Mouse (Mus musculus): ENCODE measurements around the gene Hist1h1a. TPM values are rescaled to one million over a fixed set of nuclear protein-coding genes. Genes with fewer than 3 reads are reported as not detected.

Gene Hist1h1a
- polyA plus RNA-seq, 1 experiment from 2014 or later, result 4.0 TPM

DNA sequence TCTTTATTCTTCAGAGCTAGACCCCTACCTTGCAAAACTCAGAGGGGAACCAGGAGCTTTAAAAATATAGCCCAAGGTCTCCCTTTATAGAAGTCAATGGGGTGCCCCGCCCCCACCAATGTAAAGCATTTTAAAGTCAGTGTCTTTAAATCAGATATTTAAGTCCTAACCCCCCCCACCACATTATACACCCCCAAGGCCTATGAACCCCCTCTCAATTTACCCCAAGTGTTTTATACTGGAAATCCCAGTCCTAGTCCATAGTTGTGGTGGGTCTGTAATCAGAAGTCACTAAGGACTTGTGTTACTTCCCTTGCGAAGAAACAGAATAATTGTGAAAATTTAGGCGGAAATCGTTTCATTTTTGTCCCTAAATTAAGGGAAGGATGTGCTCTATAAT, 25.4 kb upstream of the Hist1h1a start:
- no peaks in the 10 kb centered on the region for H3K9me3 ChIP-seq (replicated peaks)
- no peak for DNase-seq (ENCODE audit: low spot score)
- peak overlapping the region; percentile 64 for H3K4me3 ChIP-seq
- H3K4me1 ChIP-seq, result peaks cover 15% of the 10 kb centered on the region
- H3K27me3 ChIP-seq (ENCODE audit: low read depth, poor library complexity, severe bottlenecking), result no peaks in the 10 kb centered on the region
- H3K27ac ChIP-seq, result peak overlapping the region; percentile 96
- no peaks in the 10 kb centered on the region for H3K36me3 ChIP-seq
- 24% methylated on average over 4 of the region's 4 CpGs for WGBS

DNA sequence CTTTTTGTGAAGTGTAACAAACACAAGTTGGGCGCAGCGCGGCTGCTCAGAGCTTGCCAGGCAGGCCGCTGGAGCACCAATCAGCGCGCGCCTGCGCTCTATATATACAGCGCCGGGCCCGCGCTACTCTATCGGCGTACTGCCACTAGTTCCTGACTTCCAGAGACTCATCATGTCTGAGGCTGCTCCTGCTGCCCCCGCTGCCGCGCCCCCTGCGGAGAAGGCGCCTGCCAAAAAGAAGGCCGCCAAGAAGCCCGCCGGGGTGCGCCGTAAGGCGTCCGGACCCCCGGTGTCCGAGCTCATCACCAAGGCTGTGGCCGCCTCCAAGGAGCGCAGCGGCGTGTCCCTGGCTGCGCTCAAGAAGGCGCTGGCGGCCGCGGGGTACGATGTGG, 24.8 kb upstream of the Hist1h1a start, which contains the start of gene Hist1h1c:
TSS of gene Hist1h1c (plus strand) at position 132 of the 392 bp plus-strand sequence.
- DNase-seq (ENCODE audit: low spot score), result peak; percentile 93
- WGBS, result under 1% methylated on average over 38 of the region's 38 CpGs
- Histone ChIP-seq H3K9me3 (replicated peaks) (no peaks in the 10 kb centered on the region), H3K4me3 (peak within 1 kb of the TSS; percentile 64), H3K27me3 (ENCODE audit: low read depth, poor library complexity, severe bottlenecking) (no peaks in the 10 kb centered on the region), H3K27ac (peak within 1 kb of the TSS; percentile 96), H3K4me1 (peaks cover 15% of the 10 kb centered on the region), H3K36me3 (no peaks in the 10 kb centered on the region)

DNA sequence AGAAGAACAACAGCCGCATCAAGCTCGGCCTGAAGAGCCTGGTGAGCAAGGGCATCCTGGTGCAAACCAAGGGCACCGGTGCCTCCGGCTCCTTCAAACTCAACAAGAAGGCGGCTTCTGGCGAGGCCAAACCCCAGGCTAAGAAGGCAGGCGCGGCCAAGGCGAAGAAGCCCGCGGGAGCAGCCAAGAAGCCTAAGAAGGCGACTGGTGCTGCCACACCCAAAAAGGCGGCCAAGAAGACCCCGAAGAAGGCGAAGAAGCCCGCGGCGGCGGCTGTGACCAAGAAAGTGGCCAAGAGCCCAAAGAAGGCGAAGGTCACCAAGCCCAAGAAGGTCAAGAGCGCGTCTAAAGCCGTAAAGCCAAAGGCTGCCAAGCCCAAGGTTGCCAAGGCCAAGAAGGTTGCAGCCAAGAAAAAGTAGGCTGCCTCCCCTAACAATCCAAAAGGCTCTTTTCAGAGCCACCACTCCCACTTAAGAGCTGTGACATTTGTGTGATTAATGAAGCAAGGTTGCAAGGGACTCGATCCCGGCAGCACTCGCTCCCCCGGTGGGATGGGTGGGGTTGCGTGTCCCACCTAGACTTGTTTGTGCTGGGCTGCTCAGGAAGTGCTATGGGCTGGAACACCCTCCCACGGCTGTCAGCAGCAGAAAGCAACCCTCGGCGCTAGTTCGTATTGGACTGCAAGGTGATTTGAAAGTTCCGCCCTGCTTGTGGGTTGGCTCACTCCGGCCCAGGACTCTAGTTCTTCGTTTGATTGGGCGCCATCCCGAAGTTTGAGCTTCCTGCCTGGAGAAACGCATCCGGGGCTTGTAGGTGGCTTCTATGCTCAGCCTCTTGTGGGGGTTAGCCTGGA, 24.2 kb upstream of the Hist1h1a start:
- DNase-seq (ENCODE audit: low spot score), result peak; percentile 92
- Histone ChIP-seq H3K4me1 (peaks cover 16% of the 10 kb centered on the region), H3K36me3 (no peaks in the 10 kb centered on the region), H3K27ac (peak overlapping the region; percentile 96), H3K9me3 (replicated peaks) (no peaks in the 10 kb centered on the region), H3K27me3 (ENCODE audit: low read depth, poor library complexity, severe bottlenecking) (no peaks in the 10 kb centered on the region), H3K4me3 (peak overlapping the region; percentile 64)
- WGBS, result under 1% methylated on average over 39 of the region's 39 CpGs

DNA sequence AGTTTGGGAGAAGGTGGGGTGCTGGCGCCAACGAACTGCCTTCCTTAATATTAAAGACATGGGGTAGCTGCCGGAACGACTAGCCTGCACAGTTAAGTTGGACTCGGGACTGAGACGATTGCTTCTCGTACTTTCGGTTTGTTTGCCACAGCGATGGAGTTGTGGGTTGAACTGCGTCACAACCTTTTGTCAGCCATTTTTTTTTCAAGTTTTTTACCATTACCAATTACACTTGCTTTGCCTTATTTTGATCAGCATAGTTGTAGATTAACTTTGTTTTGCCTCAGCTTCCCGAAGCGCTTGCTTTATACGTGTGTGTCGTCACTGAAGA, 23.6 kb upstream of the Hist1h1a start:
- Histone ChIP-seq H3K9me3 (replicated peaks) (no peaks in the 10 kb centered on the region), H3K4me3 (peak overlapping the region; percentile 64), H3K27me3 (ENCODE audit: low read depth, poor library complexity, severe bottlenecking) (no peaks in the 10 kb centered on the region), H3K27ac (peak overlapping the region; percentile 96), H3K36me3 (no peaks in the 10 kb centered on the region), H3K4me1 (peaks cover 19% of the 10 kb centered on the region)
- no peak for DNase-seq (ENCODE audit: low spot score)
- WGBS, result 1% methylated on average over 14 of the region's 14 CpGs

DNA sequence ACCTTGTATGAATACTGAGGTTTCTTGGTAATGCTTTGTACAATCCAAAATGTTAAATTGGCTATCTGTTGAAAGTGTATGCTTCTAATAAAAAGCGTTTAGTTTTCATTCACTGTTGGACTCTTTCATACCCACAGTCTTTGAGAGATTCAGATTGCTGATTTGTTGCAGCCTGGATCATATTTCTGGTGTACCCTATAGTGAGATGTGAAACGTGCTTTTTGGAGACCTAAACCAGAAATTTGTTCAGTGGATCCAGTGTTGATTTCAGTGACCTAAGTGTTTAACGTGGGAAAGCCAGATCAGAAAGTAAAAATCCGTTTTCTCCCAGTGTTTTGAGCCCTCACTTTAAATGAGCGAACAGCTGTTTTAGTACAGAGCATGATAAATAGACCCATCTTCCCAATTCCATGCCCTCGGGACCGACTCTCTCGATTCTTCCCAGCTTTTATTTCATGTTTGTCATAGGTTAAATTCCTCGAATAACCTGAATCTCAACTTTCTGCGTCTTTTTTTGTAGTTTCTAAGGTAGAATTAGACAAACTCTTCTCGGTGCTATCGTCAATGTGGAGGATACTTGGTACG, 23.1 kb upstream of the Hist1h1a start:
- Histone ChIP-seq H3K4me1 (peaks cover 19% of the 10 kb centered on the region), H3K4me3 (peak overlapping the region; percentile 64), H3K36me3 (no peaks in the 10 kb centered on the region), H3K27ac (peak overlapping the region; percentile 96), H3K9me3 (replicated peaks) (no peaks in the 10 kb centered on the region), H3K27me3 (ENCODE audit: low read depth, poor library complexity, severe bottlenecking) (no peaks in the 10 kb centered on the region)
- no peak for DNase-seq (ENCODE audit: low spot score)
- WGBS, result 30% methylated on average over 13 of the region's 13 CpGs

DNA sequence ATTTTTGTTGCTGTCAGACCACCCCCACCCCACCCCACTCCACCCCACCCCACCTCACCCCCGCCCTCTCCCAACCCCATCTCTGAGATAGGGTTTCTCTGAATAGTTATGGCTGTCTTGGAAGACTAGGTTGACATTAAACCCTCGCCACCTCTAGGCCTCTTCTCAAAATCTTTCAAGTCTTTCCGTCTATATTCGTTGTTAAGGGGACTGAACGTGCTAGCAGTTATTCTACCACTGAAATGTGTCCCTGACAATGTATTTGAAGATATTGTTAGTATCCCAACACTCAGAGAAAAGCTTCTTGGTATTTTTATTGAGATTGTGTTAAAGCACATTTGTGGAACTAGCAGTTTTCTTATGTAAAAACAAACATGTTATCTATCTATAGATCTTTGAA, 22.6 kb upstream of the Hist1h1a start:
- Histone ChIP-seq H3K4me1 (peaks cover 19% of the 10 kb centered on the region), H3K9me3 (replicated peaks) (no peaks in the 10 kb centered on the region), H3K4me3 (peak overlapping the region; percentile 64), H3K27ac (peak overlapping the region; percentile 96), H3K36me3 (no peaks in the 10 kb centered on the region), H3K27me3 (ENCODE audit: low read depth, poor library complexity, severe bottlenecking) (no peaks in the 10 kb centered on the region)
- WGBS, result 65% methylated on average over 5 of the region's 5 CpGs
- no peak for DNase-seq (ENCODE audit: low spot score)

DNA sequence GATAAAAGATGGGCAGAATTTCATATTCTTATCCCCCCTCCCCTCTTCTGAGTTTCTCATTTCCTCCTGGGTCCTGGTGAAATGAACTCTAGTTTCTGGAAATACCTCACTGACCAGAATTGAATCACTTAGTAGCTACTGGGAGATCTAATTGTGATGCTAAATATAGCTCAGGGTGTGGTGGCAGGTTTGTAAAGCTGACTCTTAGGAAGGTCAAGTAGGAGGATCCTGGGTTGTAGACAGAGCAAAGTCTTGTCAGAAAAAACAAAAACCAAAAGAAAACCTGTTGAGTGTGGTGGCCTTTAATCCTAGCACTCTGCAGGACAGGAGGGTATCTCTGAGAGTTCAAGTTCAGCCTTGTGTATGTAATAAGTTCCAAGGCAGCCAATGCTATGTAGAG, 21.5 kb upstream of the Hist1h1a start:
- H3K27ac ChIP-seq, result peak overlapping the region; percentile 48
- no peak for DNase-seq (ENCODE audit: low spot score)
- no peaks in the 10 kb centered on the region for H3K9me3 ChIP-seq (replicated peaks)
- peaks cover 20% of the 10 kb centered on the region for H3K4me1 ChIP-seq
- no peaks in the 10 kb centered on the region for H3K27me3 ChIP-seq (ENCODE audit: low read depth, poor library complexity, severe bottlenecking)
- no peaks in the 10 kb centered on the region for H3K36me3 ChIP-seq
- H3K4me3 ChIP-seq, result no peak overlapping the region

DNA sequence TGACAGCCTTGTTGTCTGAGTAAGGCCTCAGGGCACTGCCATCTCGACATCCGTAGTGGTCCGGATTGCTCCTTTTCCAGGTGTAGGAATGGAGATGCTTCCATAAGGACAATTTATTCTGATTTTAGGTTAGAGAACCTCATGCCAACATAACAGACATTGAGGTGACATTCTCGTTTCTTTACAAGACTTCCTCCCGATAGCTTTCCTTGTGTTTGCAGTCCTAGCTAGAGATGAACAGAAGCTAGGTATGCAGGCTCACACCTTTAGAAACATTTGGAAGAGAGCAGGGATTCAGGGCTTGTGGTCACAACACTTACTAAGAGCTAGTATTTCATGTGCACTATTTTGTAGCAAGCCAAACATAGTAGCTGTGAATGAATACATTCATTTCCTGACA, 20.3 kb upstream of the Hist1h1a start:
- no peaks in the 10 kb centered on the region for H3K9me3 ChIP-seq (replicated peaks)
- DNase-seq (ENCODE audit: low spot score), result no peak
- H3K4me1 ChIP-seq, result peaks cover 25% of the 10 kb centered on the region
- no peak overlapping the region for H3K4me3 ChIP-seq
- peak overlapping the region; percentile 58 for H3K27ac ChIP-seq
- no peaks in the 10 kb centered on the region for H3K27me3 ChIP-seq (ENCODE audit: low read depth, poor library complexity, severe bottlenecking)
- no peaks in the 10 kb centered on the region for H3K36me3 ChIP-seq
- 83% methylated on average over 5 of the region's 5 CpGs for WGBS

DNA sequence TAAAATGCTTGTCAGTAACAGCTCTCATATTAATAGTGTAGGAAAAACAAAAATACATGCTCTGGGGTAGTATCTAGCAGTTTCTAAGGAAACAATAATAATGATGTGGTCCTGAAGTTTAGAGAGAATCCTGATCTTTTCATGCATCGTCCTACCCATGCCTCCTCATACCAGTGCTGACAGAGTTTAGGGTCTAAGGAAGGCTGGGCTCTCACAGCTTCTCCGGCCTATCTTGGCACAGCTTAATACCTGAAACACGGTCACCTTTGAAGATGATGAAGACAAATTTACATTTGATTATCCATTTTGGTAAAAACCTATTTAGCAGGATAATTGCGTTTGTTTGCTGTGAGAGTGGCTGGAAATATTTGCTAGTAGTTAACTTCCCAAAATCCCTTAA, 19.5 kb upstream of the Hist1h1a start:
- no peaks in the 10 kb centered on the region for H3K36me3 ChIP-seq
- H3K9me3 ChIP-seq (replicated peaks), result no peaks in the 10 kb centered on the region
- 53% methylated on average over 4 of the region's 4 CpGs for WGBS
- no peaks in the 10 kb centered on the region for H3K27me3 ChIP-seq (ENCODE audit: low read depth, poor library complexity, severe bottlenecking)
- H3K27ac ChIP-seq, result peak overlapping the region; percentile 98
- peaks cover 31% of the 10 kb centered on the region for H3K4me1 ChIP-seq
- peak overlapping the region; percentile 59 for H3K4me3 ChIP-seq
- DNase-seq (ENCODE audit: low spot score), result no peak

DNA sequence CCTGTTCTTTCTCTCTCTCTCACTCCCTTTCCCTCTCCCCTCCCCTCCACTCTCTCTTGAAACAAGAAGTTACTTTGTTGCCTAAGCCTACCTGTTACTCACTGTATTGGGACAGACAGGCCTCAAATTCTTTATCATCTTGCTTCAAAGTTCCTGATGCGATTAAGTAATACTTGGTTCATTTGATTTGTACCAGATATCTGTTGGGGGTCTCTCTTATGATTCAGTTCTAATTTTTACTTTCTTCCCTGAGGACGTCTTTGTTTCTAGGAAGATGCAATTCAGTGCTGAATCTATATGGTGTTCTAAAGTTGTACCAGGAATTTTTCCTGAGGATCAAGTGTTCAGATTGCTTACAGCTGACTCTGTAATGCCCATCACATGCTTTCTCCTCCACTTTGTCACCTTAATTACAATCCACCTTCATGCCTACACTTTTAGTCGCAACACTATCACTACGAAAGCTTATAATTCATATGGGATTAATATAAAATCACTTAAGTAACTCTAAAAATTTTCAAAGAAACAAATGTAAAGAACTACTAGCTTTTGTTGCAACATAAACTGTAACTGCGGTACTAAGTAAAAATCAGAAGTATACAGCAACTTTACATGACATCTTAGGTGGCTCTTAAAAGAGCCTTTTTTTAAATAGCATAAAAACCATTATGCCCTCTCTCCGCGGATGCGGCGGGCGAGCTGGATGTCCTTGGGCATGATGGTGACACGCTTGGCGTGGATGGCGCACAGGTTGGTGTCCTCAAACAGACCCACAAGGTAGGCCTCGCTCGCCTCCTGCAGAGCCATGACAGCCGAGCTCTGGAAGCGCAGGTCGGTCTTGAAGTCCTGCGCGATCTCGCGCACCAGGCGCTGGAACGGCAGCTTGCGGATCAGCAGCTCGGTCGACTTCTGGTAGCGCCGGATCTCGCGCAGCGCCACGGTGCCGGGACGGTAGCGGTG, 18.8 kb upstream of the Hist1h1a start:
- Histone ChIP-seq H3K27ac (peak overlapping the region; percentile 98), H3K4me1 (peaks cover 28% of the 10 kb centered on the region), H3K36me3 (no peaks in the 10 kb centered on the region), H3K27me3 (ENCODE audit: low read depth, poor library complexity, severe bottlenecking) (no peaks in the 10 kb centered on the region), H3K4me3 (peak overlapping the region; percentile 59), H3K9me3 (replicated peaks) (no peaks in the 10 kb centered on the region)
- 2% methylated on average over 15 of the region's 36 CpGs for WGBS
- no peak for DNase-seq (ENCODE audit: low spot score)

DNA sequence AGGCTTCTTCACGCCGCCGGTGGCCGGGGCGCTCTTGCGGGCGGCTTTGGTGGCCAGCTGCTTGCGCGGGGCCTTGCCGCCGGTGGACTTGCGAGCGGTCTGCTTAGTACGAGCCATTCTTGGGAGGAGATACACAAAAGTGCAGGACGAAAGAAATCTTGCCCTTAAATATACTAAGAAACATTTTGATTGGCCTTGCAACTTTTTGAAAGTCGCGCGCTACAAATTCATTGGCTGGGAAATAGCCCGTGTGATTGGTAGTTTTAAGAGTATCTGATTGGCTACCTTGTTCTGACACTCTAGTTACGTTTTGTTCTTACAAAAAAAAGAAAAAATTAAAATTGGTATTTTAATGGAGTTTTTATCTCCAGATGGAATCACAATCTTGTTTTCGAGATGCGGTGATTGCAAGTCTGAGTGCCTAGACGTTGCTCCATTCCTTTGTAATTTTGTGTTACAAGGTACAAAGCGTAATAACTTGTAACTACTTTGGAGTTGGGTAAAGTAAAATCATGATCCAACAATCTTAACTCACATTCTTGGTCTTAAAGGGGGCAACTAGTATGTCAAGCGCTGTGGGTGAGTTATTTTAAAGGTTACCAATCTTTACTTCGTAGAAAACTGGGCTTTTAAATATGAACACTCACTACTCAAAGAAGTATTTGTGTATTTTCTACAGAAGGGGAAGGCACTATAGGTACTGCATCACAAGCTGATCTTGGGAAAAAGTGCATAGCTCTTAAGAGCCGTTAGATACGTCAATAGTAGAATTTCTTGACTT, 17.9 kb upstream of the Hist1h1a start, which contains the start of gene Hist1h3c:
TSS of gene Hist1h3c (minus strand) at position 222 of the 781 bp plus-strand sequence.
- Histone ChIP-seq H3K36me3 (no peaks in the 10 kb centered on the region), H3K27me3 (ENCODE audit: low read depth, poor library complexity, severe bottlenecking) (no peaks in the 10 kb centered on the region)
- 1% methylated on average over 28 of the region's 28 CpGs for WGBS

More for the DNA sequence above, 17.9 kb upstream of the Hist1h1a start, which contains the start of gene Hist1h3c:
- H3K9me3 ChIP-seq (replicated peaks), result no peaks in the 10 kb centered on the region
- peak within 1 kb of the TSS; percentile 59 for H3K4me3 ChIP-seq
- H3K27ac ChIP-seq, result peak within 1 kb of the TSS; percentile 98
- peaks cover 25% of the 10 kb centered on the region for H3K4me1 ChIP-seq
- DNase-seq (ENCODE audit: low spot score), result peak; percentile 76

Data from limb, embryonic 10.5 days (tissue).